Mouse (Mus musculus) embryonic facial prominence, embryonic 10.5 days (tissue): ENCODE data around the gene Dok1. TPM values are rescaled to one million over a fixed set of nuclear protein-coding genes. Genes with fewer than 3 reads are reported as not detected.

Experiments used
- microRNA-seq: library from miRNA; unstranded; fragments of <30 nt; microRNA quantifications from one replicate; pipeline ENCODE4, GENCODE M21; 2017
- polyA plus RNA-seq: library from polyadenylated mRNA; unstranded; fragments of >200 nt; fragmentation: Nextera tagmentation; extraction: Ambion mirVana; gene quantifications from 2 replicates; pipeline ENCODE4 v1.2.1, GENCODE M21; 2016

Dok1 gene
- polyA plus RNA-seq, 1 experiment from 2014 or later = 12.2 TPM

Small RNAs within 50 kb of the gene (microRNA-seq; reads per million reads assigned to microRNA genes)
- gene Mir7040 = not detected

Other genes starting within 250 kb of the Dok1 start
- gene Sema4f, start 93.7 kb downstream of the Dok1 start, polyA plus RNA-seq = 1.4 and 2.1 TPM in 2 replicates
- 0.31 and 0.56 TPM in 2 replicates for gene M1ap, start 86.6 kb downstream of the Dok1 start, polyA plus RNA-seq
- 11.4 and 11.6 TPM in 2 replicates for gene Loxl3, start 702 bp upstream of the Dok1 start, polyA plus RNA-seq
- gene Aup1, start 21.1 kb upstream of the Dok1 start, polyA plus RNA-seq = 148 and 172 TPM in 2 replicates
- 83.5 and 90.0 TPM in 2 replicates for gene Htra2, start 21.8 kb upstream of the Dok1 start, polyA plus RNA-seq
- gene Dqx1, start 24.4 kb upstream of the Dok1 start, polyA plus RNA-seq = 1.8 and 2.8 TPM in 2 replicates
- gene Tlx2, start 36.8 kb upstream of the Dok1 start, polyA plus RNA-seq = 8.4 and 10.4 TPM in 2 replicates
- 45.7 and 49.5 TPM in 2 replicates for gene Pcgf1, start 44.4 kb upstream of the Dok1 start, polyA plus RNA-seq
- gene Lbx2, start 52.9 kb upstream of the Dok1 start, polyA plus RNA-seq = 0.45 and 0.59 TPM in 2 replicates
- 2.4 and 2.8 TPM in 2 replicates for gene Ccdc142, start 68.1 kb upstream of the Dok1 start, polyA plus RNA-seq
- gene Gm42688, start 68.1 kb upstream of the Dok1 start, polyA plus RNA-seq = 1.8 and 2.1 TPM in 2 replicates
- 144 and 145 TPM in 2 replicates for gene Mrpl53, start 75.6 kb upstream of the Dok1 start, polyA plus RNA-seq
- gene Mogs, start 82.0 kb upstream of the Dok1 start, polyA plus RNA-seq = 41.0 and 44.1 TPM in 2 replicates
- gene Wbp1, start 88.1 kb upstream of the Dok1 start, polyA plus RNA-seq = 147 and 172 TPM in 2 replicates
- 18.6 and 20.2 TPM in 2 replicates for gene Ino80b, start 92.0 kb upstream of the Dok1 start, polyA plus RNA-seq
- gene Rtkn, start 102.0 kb upstream of the Dok1 start, polyA plus RNA-seq = 38.2 and 39.0 TPM in 2 replicates
- 10.2 and 11.2 TPM in 2 replicates for gene Wdr54, start 122.9 kb upstream of the Dok1 start, polyA plus RNA-seq
- gene 1700003E16Rik, start 122.9 kb upstream of the Dok1 start, polyA plus RNA-seq = 1.3 and 2.1 TPM in 2 replicates
- gene Dctn1, start 132.4 kb upstream of the Dok1 start, polyA plus RNA-seq = 112 and 116 TPM in 2 replicates
- gene Slc4a5, start 186.4 kb upstream of the Dok1 start, polyA plus RNA-seq = 0.70 and 0.97 TPM in 2 replicates